Mouse (Mus musculus) spleen, adult 2 months (tissue): ENCODE data around the gene Lad1. TPM values are rescaled to one million over a fixed set of nuclear protein-coding genes. Genes with fewer than 3 reads are reported as not detected.

Experiments used
- DNase-seq, 2 experiments: peaks; one replicate each; pipeline versions ENCODE4 v3.0.0 to v3.0.0-alpha.2; 2012 to 2021; ENCODE audit warnings: low spot score in 2 of 2, low read depth in 1 of 2
- H3K27ac ChIP-seq: fragments of 200-500 bp; 2 replicates; pipeline ENCODE4 v1.5.1; 2012; ENCODE audit warnings: low read length, inconsistent platforms; ENCODE audit not compliant: insufficient read depth
- H3K27me3 ChIP-seq: fragments of 200-500 bp; 2 replicates; pipeline ENCODE4 v1.6.1; 2012; ENCODE audit warnings: mild to moderate bottlenecking, moderate library complexity, low read length, inconsistent platforms; ENCODE audit not compliant: control insufficient read depth, insufficient read depth
- H3K36me3 ChIP-seq: fragments of 200-500 bp; 2 replicates; pipeline ENCODE4 v1.6.1; 2012; ENCODE audit warnings: mild to moderate bottlenecking, low read length, inconsistent platforms; ENCODE audit not compliant: control insufficient read depth, insufficient read depth
- H3K4me1 ChIP-seq: fragments of 200-500 bp; 2 replicates; pipeline ENCODE4 v1.6.1; 2011; ENCODE audit warnings: inconsistent platforms; ENCODE audit not compliant: control insufficient read depth, insufficient read depth, insufficient read length
- H3K4me3 ChIP-seq: fragments of 200-500 bp; 2 replicates; pipeline ENCODE4 v1.5.1; 2011; ENCODE audit warnings: mild to moderate bottlenecking, inconsistent platforms; ENCODE audit not compliant: insufficient read depth, insufficient read length; ENCODE audit errors: extremely low read depth
- CTCF ChIP-seq: fragments of 200-500 bp; IDR thresholded peaks from 2 replicates; pipeline ENCODE4 v1.5.1; 2011; ENCODE audit warnings: mild to moderate bottlenecking, inconsistent platforms; ENCODE audit not compliant: insufficient read depth, insufficient read length, insufficient replicate concordance; ENCODE audit errors: extremely low read depth
- POLR2A ChIP-seq: fragments of 200-500 bp; IDR thresholded peaks from 2 replicates; pipeline ENCODE4 v1.6.1; 2011; ENCODE audit warnings: low read depth, low read length, inconsistent platforms
- WGBS: fragments of 180-500 bp; shearing (Covaris S2); methylation state at CpG from one replicate; pipeline ENCODE4 v1.1.7; 2018; 5-methylcytosine and 5-hydroxymethylcytosine counted together
- polyA plus RNA-seq: library from polyadenylated mRNA; depleted of rRNA; stranded (reverse); fragments of >200 nt; gene quantifications from 2 replicates; pipeline ENCODE4 v1.2.3, GENCODE M21; 2012

The Lad1 gene
- polyA plus RNA-seq, 1 experiment, result 5.1 TPM

DNA sequence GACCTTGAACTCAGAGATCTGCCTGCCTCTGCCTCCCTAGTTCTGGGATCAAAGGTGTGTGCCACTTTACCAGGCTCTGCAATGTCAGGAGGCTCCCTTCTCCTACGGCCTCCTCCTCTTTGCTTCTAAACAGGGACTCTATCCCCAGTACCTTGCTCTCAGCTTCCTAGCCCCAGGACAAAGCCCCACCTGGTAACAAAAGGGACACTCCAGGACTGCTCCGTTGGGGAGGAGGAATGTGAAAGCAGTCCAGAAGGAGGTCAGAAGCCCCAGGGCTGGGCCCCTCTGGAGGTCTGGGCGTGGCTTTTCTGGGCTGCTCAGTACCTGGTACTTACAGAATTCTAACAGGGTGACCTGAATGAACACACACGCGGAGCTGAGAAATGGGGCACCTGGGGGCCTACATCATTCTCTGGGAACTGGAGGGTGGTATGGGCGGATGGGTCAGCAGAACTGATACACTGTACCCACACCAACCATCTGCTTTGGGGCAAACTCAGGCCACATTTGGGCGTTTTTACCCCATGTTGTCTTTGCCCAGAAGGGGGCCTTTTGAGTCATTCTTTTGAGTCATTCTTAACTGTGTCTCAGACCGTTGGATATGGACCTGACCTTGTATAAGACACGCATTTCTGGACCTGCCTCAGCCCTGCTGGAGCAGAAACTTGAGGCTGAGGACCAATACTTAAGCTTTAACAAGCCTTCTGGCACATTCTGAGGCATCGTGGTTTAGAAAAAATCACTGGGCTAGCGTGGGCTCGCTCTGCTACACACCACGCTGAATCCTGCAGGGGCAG, 26.1 kb upstream of the Lad1 start:
- no peak for DNase-seq
- Histone ChIP-seq H3K4me1 (peaks cover 10% of the 10 kb centered on the region; the same call in 1 of the 2 replicates), H3K36me3 (no peaks in the 10 kb centered on the region), H3K4me3 (no peak overlapping the region), H3K27ac (no peak overlapping the region), H3K27me3 (0 out of 2 replicates have a peak, but pooled peaks cover 2% of the 10 kb centered on the region)
- no peak for TF ChIP-seq CTCF
- TF ChIP-seq POLR2A, result no peak
- 77% methylated on average over 13 of the region's 13 CpGs for WGBS

DNA sequence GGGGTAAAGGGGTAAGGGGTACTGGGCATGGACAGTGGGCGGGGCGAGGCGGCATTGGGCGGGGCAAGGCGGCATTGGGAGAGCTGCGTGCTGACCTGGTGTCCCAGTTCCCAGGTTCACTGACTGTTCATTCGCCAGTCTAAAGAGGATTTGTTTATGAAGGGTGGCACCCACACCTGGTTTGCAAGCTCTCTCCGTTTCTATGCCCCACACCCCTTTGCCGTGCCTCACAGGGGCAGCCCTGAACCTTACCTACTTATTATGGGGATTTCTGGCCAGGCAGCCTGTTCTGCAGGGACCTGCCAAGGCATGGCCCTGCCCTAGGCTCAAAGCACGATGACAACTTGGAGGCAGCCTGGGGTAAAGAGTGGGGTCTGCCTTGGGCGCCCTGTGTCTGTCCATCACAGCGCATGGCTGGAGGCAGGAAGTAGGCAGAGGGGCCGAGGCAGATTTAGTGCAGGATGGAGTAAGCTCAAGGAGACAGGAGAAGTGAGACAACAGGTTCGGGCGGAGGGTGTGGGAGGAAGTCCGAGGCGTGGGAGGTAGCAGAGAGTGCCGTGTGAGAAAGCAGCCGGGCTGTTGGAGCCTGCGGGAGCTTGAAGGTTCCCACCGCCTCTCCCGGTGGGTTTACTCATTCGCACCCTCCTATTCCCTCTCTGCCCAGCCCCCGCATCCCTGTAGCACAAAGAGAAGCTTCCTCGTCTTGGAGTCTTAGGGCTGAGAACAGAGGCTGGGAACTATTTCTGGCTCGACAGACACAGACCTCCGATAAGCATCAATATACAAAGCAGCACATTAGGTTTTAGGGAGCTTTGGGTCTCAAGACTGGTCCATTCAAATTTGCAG, 24.8 kb upstream of the Lad1 start:
- DNase-seq, result peak in 1 of 2 experiments; percentile 34
- peaks cover 8% of the 10 kb centered on the region; the same call in 1 of the 2 replicates for H3K4me1 ChIP-seq
- H3K27ac ChIP-seq, result no peak overlapping the region
- TF ChIP-seq POLR2A (no peak), CTCF (no peak)
- 0 out of 2 replicates have a peak, but pooled peaks cover 2% of the 10 kb centered on the region for H3K27me3 ChIP-seq
- WGBS, result 25% methylated on average over 27 of the region's 27 CpGs
- H3K4me3 ChIP-seq, result peak overlapping the region; percentile 50
- no peaks in the 10 kb centered on the region for H3K36me3 ChIP-seq

DNA sequence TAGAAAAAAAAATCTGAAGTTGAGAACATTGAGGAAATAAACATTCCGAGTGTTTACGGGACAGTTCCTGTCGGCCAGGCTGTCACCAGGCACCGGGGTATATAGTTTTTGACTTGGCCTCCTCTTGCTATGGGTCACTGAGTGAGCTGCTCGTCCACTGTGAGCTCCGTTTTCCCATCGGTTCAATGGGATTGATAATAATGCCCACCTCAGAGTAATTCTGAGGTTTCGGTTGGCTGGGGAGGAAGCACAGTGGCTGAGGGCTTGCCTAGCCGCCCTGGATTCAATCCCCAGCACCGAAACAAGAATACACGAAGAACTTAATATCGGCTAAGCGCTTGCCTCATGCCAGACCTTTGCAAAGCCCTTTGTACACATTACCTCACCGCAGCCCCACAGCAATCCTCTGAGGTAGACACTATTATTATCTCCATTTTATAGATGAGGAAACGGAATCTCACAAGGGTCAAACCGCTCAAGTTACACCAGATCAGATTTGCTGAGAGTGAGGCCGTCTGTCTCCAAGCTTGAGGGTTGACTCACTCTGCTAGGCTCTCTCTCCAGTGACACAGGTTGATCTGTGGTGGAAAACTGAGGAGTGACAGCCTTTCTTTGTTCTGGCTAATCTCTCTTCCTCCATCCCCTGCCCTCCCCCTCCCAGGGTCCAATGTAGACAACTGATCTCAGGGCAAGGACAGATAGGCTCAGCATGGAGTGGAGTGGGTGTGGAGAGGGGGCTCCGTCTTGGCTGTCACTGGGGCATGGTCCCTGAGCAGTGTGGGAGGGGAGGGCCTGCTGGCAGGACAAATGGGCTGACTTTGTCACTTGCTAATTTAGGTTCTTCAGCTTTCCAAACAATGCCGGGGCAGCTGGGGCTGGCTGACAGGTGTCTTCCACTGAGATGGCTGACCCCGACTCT, 23.9 kb upstream of the Lad1 start:
- H3K4me3 ChIP-seq, result no peak overlapping the region
- 0 out of 2 replicates have a peak, but pooled peaks cover 2% of the 10 kb centered on the region for H3K27me3 ChIP-seq
- 33% methylated on average over 20 of the region's 20 CpGs for WGBS
- H3K27ac ChIP-seq, result no peak overlapping the region
- TF ChIP-seq CTCF, result no peak
- no peak for TF ChIP-seq POLR2A
- no peaks in the 10 kb centered on the region for H3K36me3 ChIP-seq
- DNase-seq, result no peak
- peaks cover 5% of the 10 kb centered on the region; the same call in 1 of the 2 replicates for H3K4me1 ChIP-seq

DNA sequence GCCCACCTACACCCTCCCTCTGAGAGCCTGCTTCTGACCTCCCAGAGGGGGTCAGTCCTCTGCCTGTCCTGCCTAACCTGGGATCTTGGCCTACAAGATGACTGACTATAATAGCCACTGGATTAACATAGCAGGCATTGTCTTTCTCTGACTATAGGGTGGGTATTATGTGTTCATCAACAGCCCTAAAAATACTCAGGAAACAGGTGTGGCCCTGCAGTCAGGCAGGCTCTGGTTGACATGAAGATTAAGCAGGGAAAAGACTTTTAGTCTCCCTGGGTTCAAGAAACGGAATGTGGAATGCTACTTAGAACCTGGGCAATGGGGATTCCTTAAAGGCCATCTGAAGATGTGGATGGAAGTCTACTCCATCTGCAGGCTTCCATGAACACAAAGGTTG, 19.9 kb upstream of the Lad1 start:
- Histone ChIP-seq H3K27me3 (0 out of 2 replicates have a peak, but pooled peaks cover 2% of the 10 kb centered on the region), H3K4me1 (peaks cover 4% of the 10 kb centered on the region; the same call in 1 of the 2 replicates), H3K4me3 (no peak overlapping the region), H3K36me3 (no peaks in the 10 kb centered on the region), H3K27ac (no peak overlapping the region)
- 89% methylated on average over 1 of the region's 1 CpGs for WGBS
- DNase-seq, result no peak
- TF ChIP-seq POLR2A, result no peak
- no peak for TF ChIP-seq CTCF

DNA sequence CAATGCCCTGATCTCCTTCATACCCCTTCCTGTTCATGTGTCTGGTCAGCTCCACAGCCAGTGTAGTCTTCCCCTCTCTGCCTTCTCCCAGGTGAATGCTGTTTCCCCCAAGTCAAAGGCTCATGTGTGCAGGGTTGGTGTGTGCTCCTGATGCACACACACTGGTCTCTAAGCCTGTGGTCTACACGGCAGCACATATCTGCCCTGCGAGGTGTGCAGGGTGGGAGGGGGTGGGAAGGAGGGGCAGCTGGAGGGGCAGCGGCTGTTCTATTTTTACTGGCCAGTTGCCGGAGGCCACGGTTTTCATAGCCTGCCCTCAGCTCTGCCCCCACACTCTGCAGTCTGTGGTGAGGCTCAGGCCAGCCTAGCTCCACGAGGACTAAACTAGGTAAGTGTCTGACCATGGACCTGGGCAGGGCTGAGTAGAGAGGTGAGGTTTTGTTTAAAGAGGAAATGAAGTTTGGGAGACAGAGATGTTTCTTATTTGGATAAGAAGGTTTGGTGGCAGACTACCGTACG, 19.2 kb upstream of the Lad1 start:
- no peak for TF ChIP-seq CTCF
- no peak for TF ChIP-seq POLR2A
- Histone ChIP-seq H3K27me3 (0 out of 2 replicates have a peak, but pooled peaks cover 2% of the 10 kb centered on the region), H3K4me1 (no peaks in the 10 kb centered on the region), H3K36me3 (no peaks in the 10 kb centered on the region), H3K4me3 (no peak overlapping the region), H3K27ac (no peak overlapping the region)
- 39% methylated on average over 8 of the region's 8 CpGs for WGBS
- DNase-seq, result no peak
